Mouse (Mus musculus) myocyte (in vitro differentiated cells): Measurements from ENCODE around the gene Farp1.

Experiments used
- CEBPB ChIP-seq: IDR thresholded peaks from 2 replicates; pipeline ENCODE4 v1.6.1; 2011; ENCODE audit warnings: mild to moderate bottlenecking, moderate library complexity; ENCODE audit not compliant: poor library complexity, insufficient read depth, severe bottlenecking
- POLR2A ChIP-seq: IDR thresholded peaks from one replicate; pipeline ENCODE4 v1.6.1; 2011; ENCODE audit warnings: low read depth, mild to moderate bottlenecking, control low read depth, moderate library complexity; ENCODE audit not compliant: insufficient read length
- SRF ChIP-seq: IDR thresholded peaks from one replicate; pipeline ENCODE4 v1.6.1; 2011; ENCODE audit warnings: low read depth; ENCODE audit not compliant: control insufficient read depth, insufficient read length
- USF1 ChIP-seq: IDR thresholded peaks from one replicate; pipeline ENCODE4 v1.6.1; 2011; ENCODE audit warnings: low read depth, mild to moderate bottlenecking, control low read depth, moderate library complexity

- TF ChIP-seq POLR2A (no peak), USF1 (no peak), SRF (no peak), CEBPB (no peak)
Measured at GRCm38 (mm10) chr14:121324521-121325330, 289.7 kb downstream of the Farp1 start.
